Mouse (Mus musculus) kidney, postnatal 0 days (tissue): ENCODE measurements around the gene Sgk2. TPM values are rescaled to one million over a fixed set of nuclear protein-coding genes. Genes with fewer than 3 reads are reported as not detected.

Source experiments
- ATAC-seq: fragments of 200-750 bp; cut with Nextera tagmentation; replicated peaks from 2 replicates; pipeline ENCODE4 v1.8.0; 2017; ENCODE audit warnings: low read depth, moderate number of reproducible peaks, moderate TSS enrichment, moderate library complexity; ENCODE audit not compliant: low FRiP score
- DNase-seq: peaks from one replicate; pipeline ENCODE4 v3.0.0-alpha.2; 2016; ENCODE audit warnings: low spot score
- H3K27ac ChIP-seq: fragments of 300-500 bp; sonication (generic); 2 replicates; pipeline ENCODE4 v1.5.1; 2014; ENCODE audit warnings: mild to moderate bottlenecking
- H3K27me3 ChIP-seq: fragments of 300-500 bp; sonication (generic); 2 replicates; pipeline ENCODE4 v1.6.1; 2014; ENCODE audit warnings: low read length, mixed read lengths; ENCODE audit not compliant: insufficient read depth
- H3K36me3 ChIP-seq: fragments of 300-500 bp; sonication (generic); 2 replicates; pipeline ENCODE4 v1.6.1; 2014; ENCODE audit warnings: low read length, mixed read lengths; ENCODE audit not compliant: insufficient read depth
- H3K4me1 ChIP-seq: fragments of 300-500 bp; sonication (generic); replicated peaks from 2 replicates; pipeline ENCODE4 v1.6.1; 2014; ENCODE audit warnings: antibody characterized with exemption, low read length, mixed read lengths; ENCODE audit not compliant: insufficient read depth
- H3K4me2 ChIP-seq: fragments of 300-500 bp; sonication (generic); 2 replicates; pipeline ENCODE4 v1.6.1; 2014; ENCODE audit warnings: mild to moderate bottlenecking, low read length, moderate library complexity, mixed read lengths
- H3K4me3 ChIP-seq: fragments of 300-500 bp; sonication (generic); replicated peaks from 2 replicates; pipeline ENCODE4 v1.5.1; 2014; ENCODE audit warnings: low read depth, low read length
- H3K9ac ChIP-seq: fragments of 300-500 bp; sonication (generic); 2 replicates; pipeline ENCODE4 v1.6.1; 2014; ENCODE audit warnings: low read depth, low read length
- H3K9me3 ChIP-seq: fragments of 300-500 bp; sonication (generic); replicated peaks from 2 replicates; pipeline ENCODE4 v1.6.1; 2016; ENCODE audit warnings: low read length, inconsistent platforms, mixed read lengths
- CTCF ChIP-seq: IDR thresholded peaks from 2 replicates; pipeline ENCODE4 v1.5.1; 2016; ENCODE audit warnings: antibody characterized with exemption, low read depth, mild to moderate bottlenecking, moderate library complexity
- WGBS: fragments of 180-500 bp; shearing (Covaris S2); extraction: QIAGEN DNeasy Blood & Tissue Kit; methylation state at CpG from one replicate; pipeline ENCODE4 v1.1.7; 2014; 5-methylcytosine and 5-hydroxymethylcytosine counted together
- polyA plus RNA-seq: library from polyadenylated mRNA; unstranded; fragments of >200 nt; fragmentation: Nextera tagmentation; extraction: Ambion mirVana; gene quantifications from 2 replicates; pipeline ENCODE4 v1.2.1, GENCODE M21; 2015

Gene Sgk2
- polyA plus RNA-seq, 1 experiment from 2014 or later, result 23.5 TPM

GRCm38 (mm10) chr2:162998528-162999230 is 11.5 kb downstream of the Sgk2 start:
- no peaks in the 10 kb centered on the region for H3K4me1 ChIP-seq
- H3K27me3 ChIP-seq, result no peaks in the 10 kb centered on the region
- DNase-seq (peak; percentile 81), ATAC-seq (peak; percentile 67)
- H3K9ac ChIP-seq, result no peak overlapping the region
- peak; percentile 91 for TF ChIP-seq CTCF
- no peak overlapping the region for H3K27ac ChIP-seq
- 36% methylated on average over 18 of the region's 18 CpGs for WGBS
- H3K4me2 ChIP-seq, result 0 out of 2 replicates have a peak overlapping the region, but pooled peaks have one; percentile 33
- H3K9me3 ChIP-seq, result no peaks in the 10 kb centered on the region
- no peak overlapping the region for H3K4me3 ChIP-seq
- H3K36me3 ChIP-seq, result no peaks in the 10 kb centered on the region

GRCm38 (mm10) chr2:162999744-163000143 is 12.6 kb downstream of the Sgk2 start:
- Histone ChIP-seq H3K4me2 (no peak overlapping the region), H3K27me3 (no peaks in the 10 kb centered on the region), H3K36me3 (no peaks in the 10 kb centered on the region), H3K9ac (no peak overlapping the region), H3K4me3 (no peak overlapping the region), H3K9me3 (no peaks in the 10 kb centered on the region), H3K4me1 (no peaks in the 10 kb centered on the region), H3K27ac (no peak overlapping the region)
- peak; percentile 57 for DNase-seq
- ATAC-seq, result no peak
- peak; percentile 74 for TF ChIP-seq CTCF
- WGBS, result 28% methylated on average over 3 of the region's 3 CpGs

GRCm38 (mm10) chr2:163001071-163001470 is 13.9 kb downstream of the Sgk2 start:
- WGBS, result 65% methylated on average over 1 of the region's 1 CpGs
- H3K9ac ChIP-seq, result no peak overlapping the region
- no peak overlapping the region for H3K4me2 ChIP-seq
- no peak overlapping the region for H3K27ac ChIP-seq
- no peak for ATAC-seq
- no peaks in the 10 kb centered on the region for H3K27me3 ChIP-seq
- H3K36me3 ChIP-seq, result no peaks in the 10 kb centered on the region
- TF ChIP-seq CTCF, result no peak
- H3K4me1 ChIP-seq, result no peaks in the 10 kb centered on the region
- H3K4me3 ChIP-seq, result no peak overlapping the region
- DNase-seq, result no peak
- no peaks in the 10 kb centered on the region for H3K9me3 ChIP-seq

- DNase-seq, result no peak
- H3K9ac ChIP-seq, result no peak overlapping the region
- no peak overlapping the region for H3K4me3 ChIP-seq
- TF ChIP-seq CTCF, result no peak
- H3K4me1 ChIP-seq, result no peaks in the 10 kb centered on the region
- no peak overlapping the region for H3K4me2 ChIP-seq
- H3K27me3 ChIP-seq, result no peaks in the 10 kb centered on the region
- WGBS, result 74% methylated on average over 4 of the region's 4 CpGs
- no peaks in the 10 kb centered on the region for H3K36me3 ChIP-seq
- H3K9me3 ChIP-seq, result no peaks in the 10 kb centered on the region
- no peak overlapping the region for H3K27ac ChIP-seq
- no peak for ATAC-seq
Measured at GRCm38 (mm10) chr2:163007299-163007698, 20.2 kb downstream of the Sgk2 start.

- peak within 1 kb of the TSS; percentile 79 for H3K27ac ChIP-seq
- H3K4me3 ChIP-seq, result peak within 1 kb of the TSS; percentile 90
- H3K36me3 ChIP-seq, result no peaks in the 10 kb centered on the region
- WGBS, result under 1% methylated on average over 57 of the region's 57 CpGs
- peak; percentile 88 for DNase-seq
- H3K9me3 ChIP-seq, result no peaks in the 10 kb centered on the region
- H3K4me1 ChIP-seq, result peaks cover 6% of the 10 kb centered on the region; the same call in 1 of the 2 replicates
- peak within 1 kb of the TSS; percentile 67 for H3K4me2 ChIP-seq
- H3K27me3 ChIP-seq, result no peaks in the 10 kb centered on the region
- H3K9ac ChIP-seq, result peak within 1 kb of the TSS; percentile 93
- ATAC-seq, result peak; percentile 96
- no peak for TF ChIP-seq CTCF
Measured at GRCm38 (mm10) chr2:163016916-163017743, 30.0 kb downstream of the Sgk2 start, which contains the start of gene Ift52. TSS of gene Ift52 (plus strand) at chr2:163017354.

- Histone ChIP-seq H3K4me1 (no peaks in the 10 kb centered on the region), H3K27ac (no peak overlapping the region), H3K9me3 (no peaks in the 10 kb centered on the region), H3K36me3 (peaks cover 51% of the 10 kb centered on the region), H3K27me3 (no peaks in the 10 kb centered on the region), H3K4me2 (no peak overlapping the region), H3K9ac (no peak overlapping the region), H3K4me3 (no peak overlapping the region)
- DNase-seq, result no peak
- WGBS, result 86% methylated on average over 5 of the region's 5 CpGs
- no peak for ATAC-seq
- no peak for TF ChIP-seq CTCF
Measured at GRCm38 (mm10) chr2:163031289-163031688, 44.2 kb downstream of the Sgk2 start.
